Mouse (Mus musculus): ENCODE data around the gene Epyc. TPM values are rescaled to one million over a fixed set of nuclear protein-coding genes. Genes with fewer than 3 reads are reported as not detected.
A peak's percentile ranks its signal among the peaks of the same experiment; 100 is the strongest.

Epyc gene
- polyA plus RNA-seq (2015; fragmentation: Nextera tagmentation; extraction: Ambion mirVana): 1.2 and 1.4 TPM in 2 replicates

- DNase-seq (ENCODE audit: low spot score): no peak
These were observed at the start of gene Epyc for GRCm38 (mm10) chr10:97643768-97644167. Epyc (plus strand) TSS chr10:97644068.

GRCm38 (mm10) chr10:97595680-97596079 lies 48.2 kb upstream of the Epyc start:
- no peak for DNase-seq (ENCODE audit: low spot score)

- no peak for DNase-seq (ENCODE audit: low spot score)
These were observed 42.1 kb upstream of the Epyc start for GRCm38 (mm10) chr10:97601744-97602143.

GRCm38 (mm10) chr10:97603256-97603655 lies 40.6 kb upstream of the Epyc start:
- no peak for DNase-seq (ENCODE audit: low spot score)

GRCm38 (mm10) chr10:97606579-97606978 lies 37.3 kb upstream of the Epyc start, which contains the start of gene Kera:
Kera (plus strand) TSS chr10:97606879.
- no peak for DNase-seq (ENCODE audit: low spot score)

- DNase-seq (ENCODE audit: low spot score): no peak
These were observed 21.5 kb upstream of the Epyc start for GRCm38 (mm10) chr10:97622328-97622727.

- no peak for DNase-seq (ENCODE audit: low spot score)
These were observed 19.5 kb upstream of the Epyc start for GRCm38 (mm10) chr10:97624381-97624780.

- no peak for DNase-seq (ENCODE audit: low spot score)
These were observed 18.8 kb upstream of the Epyc start for GRCm38 (mm10) chr10:97625116-97625515.

- no peak for DNase-seq (ENCODE audit: low spot score)
These were observed 17.3 kb upstream of the Epyc start for GRCm38 (mm10) chr10:97626543-97626942.

GRCm38 (mm10) chr10:97631061-97631460 lies 12.8 kb upstream of the Epyc start:
- DNase-seq (ENCODE audit: low spot score): no peak

GRCm38 (mm10) chr10:97641926-97642325 lies 1.9 kb upstream of the Epyc start:
- no peak for DNase-seq (ENCODE audit: low spot score)

- no peak for DNase-seq (ENCODE audit: low spot score)
These were observed 6.5 kb downstream of the Epyc start for GRCm38 (mm10) chr10:97650334-97650733.

- DNase-seq (ENCODE audit: low spot score): no peak
These were observed 15.6 kb downstream of the Epyc start for GRCm38 (mm10) chr10:97659489-97659888.

GRCm38 (mm10) chr10:97668656-97669055 lies 24.8 kb downstream of the Epyc start:
- no peak for DNase-seq (ENCODE audit: low spot score)

- DNase-seq (ENCODE audit: low spot score): no peak
These were observed 26.3 kb downstream of the Epyc start for GRCm38 (mm10) chr10:97670202-97670601.

- DNase-seq (ENCODE audit: low spot score): no peak
These were observed 29.4 kb downstream of the Epyc start for GRCm38 (mm10) chr10:97673239-97673638.

- DNase-seq (ENCODE audit: low spot score): no peak
These were observed 39.1 kb downstream of the Epyc start for GRCm38 (mm10) chr10:97682981-97683380.

GRCm38 (mm10) chr10:97687198-97687597 lies 43.3 kb downstream of the Epyc start:
- DNase-seq (ENCODE audit: low spot score): no peak

GRCm38 (mm10) chr10:97689425-97689824 lies 45.6 kb downstream of the Epyc start:
- no peak for DNase-seq (ENCODE audit: low spot score)

- DNase-seq (ENCODE audit: low spot score): no peak
These were observed 49.0 kb downstream of the Epyc start, which contains the start of gene Ccer1 for GRCm38 (mm10) chr10:97692913-97693312. Ccer1 (plus strand) TSS chr10:97693059.

GRCm38 (mm10) chr10:97693398-97694135 lies 49.7 kb downstream of the Epyc start:
- no peak for DNase-seq (ENCODE audit: low spot score)

GRCm38 (mm10) chr10:97702321-97702720 lies 58.5 kb downstream of the Epyc start:
- DNase-seq (ENCODE audit: low spot score): no peak

GRCm38 (mm10) chr10:97704562-97704961 lies 60.7 kb downstream of the Epyc start:
- peak; percentile 15 for DNase-seq (ENCODE audit: low spot score)
